14 mouse cellular contexts compared by ENCODE assay signal in the genomic region with DNA sequence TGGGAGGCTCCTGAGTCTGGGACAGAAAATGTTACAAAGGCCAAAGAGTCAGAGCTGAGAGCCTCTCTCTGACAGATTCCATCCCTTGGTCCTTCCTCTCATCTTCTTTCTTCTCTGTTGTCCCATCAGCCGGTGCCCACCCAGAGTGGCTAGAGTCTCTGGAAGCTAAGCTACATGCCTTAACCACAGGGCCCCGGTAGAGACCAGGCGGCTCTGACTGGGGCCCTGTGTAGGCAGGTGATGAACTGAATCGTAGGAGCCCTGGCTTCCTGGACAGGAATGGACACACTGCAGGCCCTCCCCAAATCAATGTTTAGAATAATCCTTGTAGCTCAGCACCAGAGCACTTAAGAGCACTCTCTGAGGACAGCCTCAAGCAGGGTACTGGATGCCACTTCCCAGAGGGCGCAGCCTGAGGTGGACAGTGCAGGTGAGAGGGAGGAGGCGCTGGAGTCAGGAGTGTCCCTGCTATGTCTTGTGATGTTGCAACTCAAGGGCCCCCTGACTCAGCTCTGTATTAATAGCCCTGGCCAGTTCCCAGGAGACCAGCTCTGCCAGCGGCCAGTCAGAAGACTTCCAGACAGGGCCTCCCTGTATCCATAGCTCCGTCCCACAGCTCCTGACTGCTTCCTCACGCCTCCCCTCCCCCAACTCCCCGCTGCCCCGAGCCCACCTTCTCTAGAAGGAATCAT. TPM values are rescaled to one million over a fixed set of nuclear protein-coding genes. Genes with fewer than 3 reads are reported as not detected.
A peak's percentile ranks its signal among the peaks of the same experiment; 100 is the strongest.
DNase-seq lines count a peak whose midpoint lies in the region; ATAC-seq and TF ChIP-seq lines count a peak whose summit lies in the region.
"Had no signal": no experiment of that assay in that cellular context is flagged by ENCODE, and none has a peak within 500 bp of the region (broad histone marks: within the 10 kb centered on the region; RNA-seq: fewer than 3 reads in every experiment).

No protein-coding gene starts in this region.

- H3K4me3 ChIP-seq in C2C12 (ENCODE audit: insufficient read depth, poor library complexity, severe bottlenecking) (no peak overlapping the region), MEL (ENCODE audit: control insufficient read depth in 1 of 2, insufficient read depth in 1 of 2, low read depth in 2 of 2, low read length in 2 of 2) (no peak overlapping the region)
- H3K4me3 ChIP-seq in forebrain, embryonic 12.5 days (replicated peaks) = no peak overlapping the region
- H3K4me3 ChIP-seq: embryonic facial prominence, embryonic 15.5 days; limb, embryonic 15.5 days; midbrain, embryonic 15.5 days had no signal

- TF ChIP-seq EP300 in MEL (IDR thresholded peaks at IDR 0.05; ENCODE audit: low read depth in 1 of 2, low read length in 2 of 2) = no peak

- no peak for DNase-seq in MEL (ENCODE audit: low read depth, low spot score)
- DNase-seq in heart, adult 11 months = peak; percentile 98
- DNase-seq in heart, postnatal 14 days = peak; percentile 66 to 83
- no peak for DNase-seq in right cerebral cortex, postnatal 36 days (ENCODE audit: low spot score in 2 of 2)
- no peak for DNase-seq in cerebellum, adult 9-10 months
- DNase-seq in right cerebral cortex, postnatal 10 days (ENCODE audit: low spot score in 2 of 2) = no peak
- DNase-seq: adrenal gland, postnatal 25 days; cerebellum, adult 8-10 months; kidney, adult 11 months had no signal

- H3K4me1 ChIP-seq in MEL (ENCODE audit: control insufficient read depth in 1 of 2, insufficient read depth in 2 of 2, low read length in 2 of 2) = peaks cover 25 to 41% of the 10 kb centered on the region in 2 experiments
- peaks cover 7% of the 10 kb centered on the region; the same call in 1 of the 2 replicates for H3K4me1 ChIP-seq in forebrain, embryonic 12.5 days

- no peak for TF ChIP-seq RAD21 in MEL (IDR thresholded peaks at IDR 0.05; ENCODE audit: low read depth, low read length)

- no peaks in the 10 kb centered on the region for H3K27me3 ChIP-seq in C2C12 (ENCODE audit: control insufficient read depth, insufficient read depth, insufficient read length)
- no peaks in the 10 kb centered on the region for H3K27me3 ChIP-seq in MEL (ENCODE audit: control insufficient read depth in 1 of 2, insufficient read depth in 2 of 2, low read length in 2 of 2)
- H3K27me3 ChIP-seq in forebrain, embryonic 12.5 days = no peaks in the 10 kb centered on the region; the same call in 1 of the 2 replicates
- H3K27me3 ChIP-seq: embryonic facial prominence, embryonic 15.5 days; limb, embryonic 15.5 days; midbrain, embryonic 15.5 days had no signal

- no peak for ATAC-seq in forebrain, embryonic 12.5 days (ENCODE audit: low FRiP score)
- ATAC-seq: midbrain, embryonic 15.5 days had no signal

- H3ac ChIP-seq in C2C12 (ENCODE audit: control insufficient read depth, insufficient read length, low read depth) = no peak overlapping the region

- intact Hi-C loops in heart, postnatal 14 days (cut with DNase I) = loop anchor here (2.0 to 10.0 kb wide), 3 partner anchors 47 to 445 kb away; a partner anchor contains a TSS

- TF ChIP-seq POLR2A in MEL (IDR thresholded peaks at IDR 0.05; ENCODE audit: control insufficient read depth in 1 of 2, insufficient read depth in 1 of 2, low read depth in 1 of 2, low read length in 2 of 2, poor library complexity in 1 of 2) = no peak

- H3K79me2 ChIP-seq in C2C12 (ENCODE audit: control insufficient read depth, insufficient read depth) = no peaks in the 10 kb centered on the region
- no peaks in the 10 kb centered on the region for H3K79me2 ChIP-seq in MEL (ENCODE audit: control insufficient read depth, insufficient read depth, low read length, poor library complexity)

- H3K36me3 ChIP-seq in C2C12 (ENCODE audit: control insufficient read depth, insufficient read depth) (no peaks in the 10 kb centered on the region), MEL (ENCODE audit: control insufficient read depth in 1 of 2, insufficient read depth in 2 of 2, low read length in 2 of 2) (peaks cover 0 to 32% of the 10 kb centered on the region in 2 experiments; a peak in 2 of 4 replicates)
- H3K36me3 ChIP-seq in forebrain, embryonic 12.5 days (replicated peaks) = no peaks in the 10 kb centered on the region
- H3K36me3 ChIP-seq: embryonic facial prominence, embryonic 15.5 days; limb, embryonic 15.5 days; midbrain, embryonic 15.5 days had no signal

- peak overlapping the region; percentile 45 for H3K27ac ChIP-seq in MEL (ENCODE audit: control insufficient read depth, low read depth, low read length)
- no peak overlapping the region for H3K27ac ChIP-seq in forebrain, embryonic 12.5 days
- H3K27ac ChIP-seq: embryonic facial prominence, embryonic 15.5 days; limb, embryonic 15.5 days; midbrain, embryonic 15.5 days had no signal

- TF ChIP-seq CTCF in C2C12 (IDR thresholded peaks at IDR 0.05; ENCODE audit: control insufficient read depth, insufficient read depth, insufficient read length) (no peak), MEL (IDR thresholded peaks at IDR 0.05 in 2 of 3, conservative IDR thresholded peaks at IDR 0.05 in 1 of 3; ENCODE audit: control insufficient read depth in 1 of 3, insufficient read depth in 1 of 3, low read depth in 2 of 3, low read length in 3 of 3, poor library complexity in 1 of 3, severe bottlenecking in 1 of 3) (no peak)

- H3K9me3 ChIP-seq in MEL (replicated peaks; ENCODE audit: insufficient read depth, low read length) = no peaks in the 10 kb centered on the region
- no peaks in the 10 kb centered on the region for H3K9me3 ChIP-seq in forebrain, embryonic 12.5 days
- H3K9me3 ChIP-seq: embryonic facial prominence, embryonic 15.5 days; limb, embryonic 15.5 days; midbrain, embryonic 15.5 days had no signal

- H3K9ac ChIP-seq in MEL (ENCODE audit: control insufficient read depth, low read depth, low read length, poor library complexity, severe bottlenecking) = no peak overlapping the region
- no peak overlapping the region for H3K9ac ChIP-seq in forebrain, embryonic 12.5 days
- H3K9ac ChIP-seq: embryonic facial prominence, embryonic 15.5 days; limb, embryonic 15.5 days; midbrain, embryonic 15.5 days had no signal

- no peaks in the 10 kb centered on the region for H3K79me3 ChIP-seq in C2C12 (ENCODE audit: low read depth)

- WGBS in forebrain, embryonic 12.5 days = 72% methylated on average over 11 of the region's 11 CpGs

- no peak overlapping the region for H3K4me2 ChIP-seq in forebrain, embryonic 12.5 days
- H3K4me2 ChIP-seq: embryonic facial prominence, embryonic 15.5 days; limb, embryonic 15.5 days; midbrain, embryonic 15.5 days had no signal

TF ChIP-seq in C2C12, 6 proteins besides CTCF, POLR2A, EP300 and RAD21:
- TF ChIP-seq USF1 (IDR thresholded peaks at IDR 0.05; ENCODE audit: low read depth) (no peak), FOSL1 (IDR thresholded peaks at IDR 0.05; ENCODE audit: insufficient read depth, low read length, poor library complexity, severe bottlenecking) (no peak), CEBPB (IDR thresholded peaks at IDR 0.05; ENCODE audit: low read depth) (peak; percentile 85)

TF ChIP-seq in MEL, 35 proteins besides CTCF, POLR2A, EP300 and RAD21:
- TF ChIP-seq ZC3H11A (IDR thresholded peaks at IDR 0.05; ENCODE audit: low read depth, low read length) = no peak
- no peak for TF ChIP-seq MAFK (IDR thresholded peaks at IDR 0.05; ENCODE audit: borderline replicate concordance, low read depth, low read length)
- no peak for TF ChIP-seq CHD1 (IDR thresholded peaks at IDR 0.05; ENCODE audit: low read depth, low read length)
- no peak for TF ChIP-seq ZMIZ1 (IDR thresholded peaks at IDR 0.05; ENCODE audit: low read depth, low read length)
- no peak for TF ChIP-seq GABPA (IDR thresholded peaks at IDR 0.05; ENCODE audit: low read depth, low read length)
- no peak for TF ChIP-seq MYB (IDR thresholded peaks at IDR 0.05; ENCODE audit: low read depth, low read length)
- TF ChIP-seq BHLHE40 (IDR thresholded peaks at IDR 0.05; ENCODE audit: borderline replicate concordance, low read depth, low read length) = no peak
- no peak for TF ChIP-seq MXI1 (IDR thresholded peaks at IDR 0.05; ENCODE audit: low read depth, low read length)
- no peak for TF ChIP-seq USF1 (IDR thresholded peaks at IDR 0.05; ENCODE audit: low read depth, low read length)
- no peak for TF ChIP-seq USF2 (IDR thresholded peaks at IDR 0.05; ENCODE audit: borderline replicate concordance in 1 of 2, insufficient read depth in 1 of 2, low read depth in 1 of 2, low read length in 2 of 2)
- no peak for TF ChIP-seq NRF1 (IDR thresholded peaks at IDR 0.05; ENCODE audit: insufficient read depth, low read depth, low read length, poor library complexity, severe bottlenecking)
- TF ChIP-seq E2F4 (IDR thresholded peaks at IDR 0.05; ENCODE audit: borderline replicate concordance, low read depth, low read length) = no peak
- TF ChIP-seq ZKSCAN1 (IDR thresholded peaks at IDR 0.05; ENCODE audit: low read depth, low read length) = no peak
- no peak for TF ChIP-seq ELF1 (IDR thresholded peaks at IDR 0.05; ENCODE audit: low read depth, low read length)
TF ChIP-seq in MEL: peak in this region for 0.

RNA-seq across cellular contexts. Expression of a gene that starts 21.4 kb away (rescaled TPM):
- 45.0 TPM for polyA plus RNA-seq in C2C12 (2012; fragmentation: generic; extraction: Trizol)
- 14.8 and 18.4 TPM in 2 replicates for total RNA-seq in MEL (2012; rRNA removed)
- polyA plus RNA-seq in MEL (2012; ENCODE audit: insufficient read depth in 1 of 2, insufficient read length in 2 of 2, low read depth in 1 of 2, low replicate concordance in 2 of 2, missing spikeins in 1 of 2) = 10 to 100 TPM; 42.2 to 42.9 TPM
- total RNA-seq in heart, postnatal 14 days (2021) = 100 to 1,000 TPM in 1 of 2 experiments, 10 to 100 TPM in 1; 92.9 to 101 TPM
- 96.9 and 110 TPM in 2 replicates for polyA plus RNA-seq in forebrain, embryonic 12.5 days (2016; fragmentation: Nextera tagmentation; extraction: Ambion mirVana)

RNA-seq across cellular contexts. Expression of a gene that starts 34.2 kb away (rescaled TPM):
- 0.47 TPM for polyA plus RNA-seq in C2C12 (2012; fragmentation: generic; extraction: Trizol)
- total RNA-seq in MEL (2012; rRNA removed) = 7.3 and 7.6 TPM in 2 replicates
- polyA plus RNA-seq in MEL (2012; ENCODE audit: insufficient read depth in 1 of 2, insufficient read length in 2 of 2, low read depth in 1 of 2, low replicate concordance in 2 of 2, missing spikeins in 1 of 2) = 10 to 100 TPM in 1 of 2 experiments, not detected in 1; 15.1 TPM
- total RNA-seq in heart, postnatal 14 days (2021) = 10 to 100 TPM; 26.1 to 30.9 TPM
- 7.0 and 7.2 TPM in 2 replicates for polyA plus RNA-seq in forebrain, embryonic 12.5 days (2016; fragmentation: Nextera tagmentation; extraction: Ambion mirVana)

RNA-seq across cellular contexts. Expression of a gene that starts 44.9 kb away (rescaled TPM):
- polyA plus RNA-seq in C2C12 (2012; fragmentation: generic; extraction: Trizol) = not detected
- total RNA-seq in MEL (2012; rRNA removed) = 10.7 and 16.0 TPM in 2 replicates
- polyA plus RNA-seq in MEL (2012; ENCODE audit: insufficient read depth in 1 of 2, insufficient read length in 2 of 2, low read depth in 1 of 2, low replicate concordance in 2 of 2, missing spikeins in 1 of 2) = 10 to 100 TPM in 1 of 2 experiments, not detected in 1; 17.4 TPM
- 10 to 100 TPM; 22.8 to 23.9 TPM for total RNA-seq in heart, postnatal 14 days (2021)
- polyA plus RNA-seq in forebrain, embryonic 12.5 days (2016; fragmentation: Nextera tagmentation; extraction: Ambion mirVana) = 0.67 and 0.88 TPM in 2 replicates

Comparison
In these comparisons a context has a peak if more than half of its experiments do, and no peak if none do; other contexts are left out.
1. DNase-seq: peak in heart, adult 11 months (single experiment) and heart, postnatal 14 days (2 of 2); none in MEL (single experiment), right cerebral cortex, postnatal 36 days (0 of 2), cerebellum, adult 9-10 months (single experiment) and right cerebral cortex, postnatal 10 days (0 of 2).